Mouse (Mus musculus) kidney, adult 2 months (tissue): ENCODE data around the gene Smg1.

ENCODE experiments used
- CTCF ChIP-seq: fragments of 200-500 bp; conservative IDR thresholded peaks from 2 replicates; pipeline ENCODE4 v1.5.1; 2011; ENCODE audit warnings: low read depth, mild to moderate bottlenecking, control low read depth, low read length, moderate library complexity, mixed read lengths; ENCODE audit not compliant: insufficient read depth, insufficient read length
- POLR2A ChIP-seq: fragments of 200-500 bp; IDR thresholded peaks from one replicate; pipeline ENCODE4 v1.6.1; 2011; ENCODE audit warnings: low read depth, low read length, control low read depth

DNA sequence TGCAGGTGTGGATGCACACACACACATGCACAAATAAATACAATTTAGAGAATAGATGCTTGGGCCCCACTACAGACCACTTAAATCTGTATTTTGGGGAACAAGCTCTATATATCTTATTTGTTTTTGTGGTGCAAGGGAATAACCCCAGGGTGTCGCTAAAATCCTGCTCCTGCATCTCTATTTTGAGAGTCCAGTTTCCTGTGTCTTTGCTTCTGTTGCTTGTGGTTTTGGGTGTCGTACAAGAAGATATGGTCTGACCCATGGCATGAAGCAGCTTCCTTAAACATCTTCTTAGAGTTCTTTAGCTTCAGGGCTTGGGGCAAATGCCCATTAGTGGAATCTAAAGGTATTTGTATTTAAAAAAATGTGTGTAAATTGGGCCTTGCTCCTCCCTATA lies 39.7 kb upstream of the Smg1 start:
- TF ChIP-seq CTCF: no peak
- TF ChIP-seq POLR2A: no peak
